Mouse (Mus musculus): ENCODE data around the gene Sox9. TPM values are rescaled to one million over a fixed set of nuclear protein-coding genes. Genes with fewer than 3 reads are reported as not detected.

Sox9 gene
- polyA plus RNA-seq, 1 experiment from 2014 or later: 19.9 TPM

GRCm38 (mm10) chr11:112817829-112818650 lies 36.0 kb downstream of the Sox9 start:
- ATAC-seq (replicated peaks; ENCODE audit: extremely low read depth, insufficient read depth, low FRiP score): no peak
- Histone ChIP-seq H3K27me3 (ENCODE audit: control insufficient read depth, insufficient read depth, low read length) (peaks cover 4% of the 10 kb centered on the region), H3K4me1 (ENCODE audit: control insufficient read depth, insufficient read depth, low read length) (no peaks in the 10 kb centered on the region), H3K9me3 (replicated peaks; ENCODE audit: control insufficient read depth, low read length) (no peaks in the 10 kb centered on the region), H3K27ac (ENCODE audit: low read length) (no peak overlapping the region), H3K4me3 (ENCODE audit: low read length) (no peak overlapping the region), H3K9ac (ENCODE audit: low read length) (no peak overlapping the region), H3K4me2 (ENCODE audit: low read depth, low read length) (no peak overlapping the region), H3K36me3 (ENCODE audit: control insufficient read depth, insufficient read depth) (no peaks in the 10 kb centered on the region)
- 61% methylated on average over 14 of the region's 14 CpGs for WGBS

- Histone ChIP-seq H3K27me3 (ENCODE audit: control insufficient read depth, insufficient read depth, low read length) (no peaks in the 10 kb centered on the region), H3K9me3 (replicated peaks; ENCODE audit: control insufficient read depth, low read length) (no peaks in the 10 kb centered on the region), H3K4me1 (ENCODE audit: control insufficient read depth, insufficient read depth, low read length) (no peaks in the 10 kb centered on the region), H3K4me2 (ENCODE audit: low read depth, low read length) (no peak overlapping the region), H3K9ac (ENCODE audit: low read length) (no peak overlapping the region), H3K36me3 (ENCODE audit: control insufficient read depth, insufficient read depth) (no peaks in the 10 kb centered on the region), H3K4me3 (ENCODE audit: low read length) (no peak overlapping the region), H3K27ac (ENCODE audit: low read length) (no peak overlapping the region)
- WGBS: 40% methylated on average over 7 of the region's 7 CpGs
- ATAC-seq (replicated peaks; ENCODE audit: extremely low read depth, insufficient read depth, low FRiP score): no peak
Observed at GRCm38 (mm10) chr11:112818651-112819270, 36.7 kb downstream of the Sox9 start.

DNA sequence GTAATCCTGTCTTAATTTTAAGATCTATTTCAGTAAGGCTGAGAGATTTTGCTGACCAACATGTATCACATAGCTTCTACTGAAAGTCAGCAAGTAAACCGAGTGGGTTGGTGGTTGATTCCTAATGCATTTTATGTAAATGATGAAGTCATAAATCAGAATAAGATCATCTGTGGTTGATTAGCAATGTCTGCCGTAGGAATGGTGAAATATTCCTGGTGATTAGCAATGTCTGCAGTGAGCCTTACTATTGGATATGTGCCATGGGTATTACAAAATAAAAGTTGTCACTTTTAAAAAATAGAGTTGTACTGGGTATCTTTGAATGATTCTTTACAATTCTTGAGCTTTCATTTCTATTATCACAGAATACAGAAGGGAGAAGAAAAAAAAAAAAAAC lies 39.5 kb downstream of the Sox9 start:
- H3K27ac ChIP-seq (ENCODE audit: low read length): no peak overlapping the region
- ATAC-seq (replicated peaks; ENCODE audit: extremely low read depth, insufficient read depth, low FRiP score): no peak
- H3K36me3 ChIP-seq (ENCODE audit: control insufficient read depth, insufficient read depth): no peaks in the 10 kb centered on the region
- WGBS: 65% methylated on average over 2 of the region's 2 CpGs
- no peaks in the 10 kb centered on the region for H3K4me1 ChIP-seq (ENCODE audit: control insufficient read depth, insufficient read depth, low read length)
- H3K27me3 ChIP-seq (ENCODE audit: control insufficient read depth, insufficient read depth, low read length): no peaks in the 10 kb centered on the region
- no peak overlapping the region for H3K4me3 ChIP-seq (ENCODE audit: low read length)
- H3K4me2 ChIP-seq (ENCODE audit: low read depth, low read length): no peak overlapping the region
- no peaks in the 10 kb centered on the region for H3K9me3 ChIP-seq (replicated peaks; ENCODE audit: control insufficient read depth, low read length)
- H3K9ac ChIP-seq (ENCODE audit: low read length): no peak overlapping the region

GRCm38 (mm10) chr11:112824146-112824545 lies 42.1 kb downstream of the Sox9 start:
- H3K4me1 ChIP-seq (ENCODE audit: control insufficient read depth, insufficient read depth, low read length): no peaks in the 10 kb centered on the region
- H3K36me3 ChIP-seq (ENCODE audit: control insufficient read depth, insufficient read depth): no peaks in the 10 kb centered on the region
- no peak overlapping the region for H3K27ac ChIP-seq (ENCODE audit: low read length)
- H3K4me3 ChIP-seq (ENCODE audit: low read length): no peak overlapping the region
- 74% methylated on average over 3 of the region's 3 CpGs for WGBS
- no peaks in the 10 kb centered on the region for H3K27me3 ChIP-seq (ENCODE audit: control insufficient read depth, insufficient read depth, low read length)
- no peak overlapping the region for H3K9ac ChIP-seq (ENCODE audit: low read length)
- H3K4me2 ChIP-seq (ENCODE audit: low read depth, low read length): no peak overlapping the region
- ATAC-seq (replicated peaks; ENCODE audit: extremely low read depth, insufficient read depth, low FRiP score): no peak
- no peaks in the 10 kb centered on the region for H3K9me3 ChIP-seq (replicated peaks; ENCODE audit: control insufficient read depth, low read length)

DNA sequence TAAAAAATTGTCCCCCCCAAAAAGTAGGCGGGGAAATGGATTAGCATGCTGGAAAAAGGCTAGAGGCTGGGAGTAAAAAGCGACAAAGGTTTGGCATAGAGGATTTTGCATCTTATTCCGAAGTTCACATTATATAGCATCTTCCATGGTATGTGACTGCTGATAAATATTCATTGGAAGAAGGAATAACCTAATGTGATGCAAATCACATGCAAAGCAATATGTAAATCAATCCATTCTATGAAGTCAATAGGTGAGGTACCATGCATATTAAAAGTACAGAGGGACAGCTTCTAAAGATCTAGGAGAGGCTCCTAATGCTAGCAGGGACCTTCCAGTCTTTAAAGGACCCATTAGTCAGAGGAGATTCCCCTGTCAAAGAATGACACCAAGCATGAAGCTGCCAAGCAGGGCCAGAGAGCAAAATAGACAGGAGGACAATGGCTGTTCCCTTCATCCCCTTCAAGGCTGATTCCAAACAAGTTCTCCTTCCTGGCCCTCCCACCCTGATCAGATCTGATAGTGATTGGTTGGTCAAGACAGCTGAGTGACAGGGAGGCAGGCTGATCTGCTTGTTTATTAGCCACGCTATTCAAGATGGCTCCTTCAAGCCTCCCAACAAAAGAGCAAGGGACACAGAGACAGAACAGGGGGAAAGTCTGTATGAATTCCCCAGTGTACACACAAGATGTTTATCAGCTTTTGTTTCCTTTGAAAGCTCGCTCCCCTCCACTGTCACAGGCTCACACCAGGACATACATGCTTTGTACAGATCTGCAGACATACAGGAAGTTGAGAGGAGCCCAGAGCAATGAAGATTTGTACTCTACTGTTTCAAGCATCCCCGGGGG lies 44.4 kb downstream of the Sox9 start:
- no peak for ATAC-seq (replicated peaks; ENCODE audit: extremely low read depth, insufficient read depth, low FRiP score)
- no peak overlapping the region for H3K9ac ChIP-seq (ENCODE audit: low read length)
- WGBS: 83% methylated on average over 6 of the region's 6 CpGs

GRCm38 (mm10) chr11:112827044-112827347 lies 45.0 kb downstream of the Sox9 start:
- WGBS: 61% methylated on average over 6 of the region's 6 CpGs
- H3K27me3 ChIP-seq (ENCODE audit: control insufficient read depth, insufficient read depth, low read length): no peaks in the 10 kb centered on the region
- H3K9ac ChIP-seq (ENCODE audit: low read length): no peak overlapping the region
- ATAC-seq (replicated peaks; ENCODE audit: extremely low read depth, insufficient read depth, low FRiP score): no peak
- no peaks in the 10 kb centered on the region for H3K4me1 ChIP-seq (ENCODE audit: control insufficient read depth, insufficient read depth, low read length)
- H3K4me3 ChIP-seq (ENCODE audit: low read length): no peak overlapping the region
- H3K27ac ChIP-seq (ENCODE audit: low read length): no peak overlapping the region
- H3K36me3 ChIP-seq (ENCODE audit: control insufficient read depth, insufficient read depth): no peaks in the 10 kb centered on the region
- H3K9me3 ChIP-seq (replicated peaks; ENCODE audit: control insufficient read depth, low read length): no peaks in the 10 kb centered on the region
- no peak overlapping the region for H3K4me2 ChIP-seq (ENCODE audit: low read depth, low read length)

More for the DNA sequence above, 44.4 kb downstream of the Sox9 start:
- Histone ChIP-seq H3K36me3 (ENCODE audit: control insufficient read depth, insufficient read depth) (no peaks in the 10 kb centered on the region), H3K4me3 (ENCODE audit: low read length) (no peak overlapping the region), H3K4me2 (ENCODE audit: low read depth, low read length) (no peak overlapping the region), H3K27ac (ENCODE audit: low read length) (no peak overlapping the region), H3K27me3 (ENCODE audit: control insufficient read depth, insufficient read depth, low read length) (no peaks in the 10 kb centered on the region), H3K4me1 (ENCODE audit: control insufficient read depth, insufficient read depth, low read length) (no peaks in the 10 kb centered on the region), H3K9me3 (replicated peaks; ENCODE audit: control insufficient read depth, low read length) (no peaks in the 10 kb centered on the region)

GRCm38 (mm10) chr11:112828553-112829287 lies 46.7 kb downstream of the Sox9 start:
- Histone ChIP-seq H3K9ac (ENCODE audit: low read length) (no peak overlapping the region), H3K4me2 (ENCODE audit: low read depth, low read length) (no peak overlapping the region), H3K4me1 (ENCODE audit: control insufficient read depth, insufficient read depth, low read length) (no peaks in the 10 kb centered on the region), H3K27ac (ENCODE audit: low read length) (no peak overlapping the region), H3K27me3 (ENCODE audit: control insufficient read depth, insufficient read depth, low read length) (no peaks in the 10 kb centered on the region), H3K36me3 (ENCODE audit: control insufficient read depth, insufficient read depth) (no peaks in the 10 kb centered on the region), H3K9me3 (replicated peaks; ENCODE audit: control insufficient read depth, low read length) (no peaks in the 10 kb centered on the region), H3K4me3 (ENCODE audit: low read length) (no peak overlapping the region)
- WGBS: 72% methylated on average over 9 of the region's 9 CpGs
- ATAC-seq (replicated peaks; ENCODE audit: extremely low read depth, insufficient read depth, low FRiP score): no peak

GRCm38 (mm10) chr11:112834245-112835005 lies 52.4 kb downstream of the Sox9 start:
- no peak overlapping the region for H3K27ac ChIP-seq (ENCODE audit: low read length)
- 0 out of 2 replicates have a peak, but pooled peaks cover 2% of the 10 kb centered on the region for H3K9me3 ChIP-seq (replicated peaks; ENCODE audit: control insufficient read depth, low read length)
- H3K4me3 ChIP-seq (ENCODE audit: low read length): no peak overlapping the region
- WGBS: 62% methylated on average over 11 of the region's 11 CpGs
- ATAC-seq (replicated peaks; ENCODE audit: extremely low read depth, insufficient read depth, low FRiP score): no peak
- H3K4me2 ChIP-seq (ENCODE audit: low read depth, low read length): no peak overlapping the region
- no peaks in the 10 kb centered on the region for H3K36me3 ChIP-seq (ENCODE audit: control insufficient read depth, insufficient read depth)
- H3K4me1 ChIP-seq (ENCODE audit: control insufficient read depth, insufficient read depth, low read length): no peaks in the 10 kb centered on the region
- H3K9ac ChIP-seq (ENCODE audit: low read length): no peak overlapping the region
- H3K27me3 ChIP-seq (ENCODE audit: control insufficient read depth, insufficient read depth, low read length): no peaks in the 10 kb centered on the region
